Mouse (Mus musculus) lung, embryonic 14.5 days (tissue): ENCODE measurements at regions not wholly inside any gene's neighbourhood (a gene's known extent, or its start where the extent isn't known, plus 50 kb on each side); places are given as distances from the start of the nearest gene placed in this dataset.
A peak's percentile ranks its signal among the peaks of the same experiment; 100 is the strongest.

ENCODE experiments used
- ATAC-seq: fragments of 200-750 bp; cut with Nextera tagmentation; 2 replicates; pipeline ENCODE4 v1.8.0; 2017; ENCODE audit warnings: mild to moderate bottlenecking, moderate TSS enrichment, moderate library complexity; ENCODE audit not compliant: insufficient read depth
- DNase-seq: peaks from one replicate; pipeline ENCODE4 v3.0.0-alpha.2; 2015
- H3K27ac ChIP-seq: fragments of 300-500 bp; sonication (generic); 2 replicates; pipeline ENCODE4 v1.5.1; 2014; ENCODE audit warnings: low read depth, mild to moderate bottlenecking, moderate library complexity
- H3K27me3 ChIP-seq: fragments of 300-500 bp; sonication (generic); 2 replicates; pipeline ENCODE4 v1.6.1; 2014; ENCODE audit warnings: low read length, control low read depth; ENCODE audit not compliant: insufficient read depth
- H3K36me3 ChIP-seq: fragments of 300-500 bp; sonication (generic); 2 replicates; pipeline ENCODE4 v1.6.1; 2014; ENCODE audit warnings: control low read depth; ENCODE audit not compliant: insufficient read depth
- H3K4me1 ChIP-seq: fragments of 300-500 bp; sonication (generic); 2 replicates; pipeline ENCODE4 v1.6.1; 2014; ENCODE audit warnings: antibody characterized with exemption, control low read depth; ENCODE audit not compliant: insufficient read depth
- H3K4me2 ChIP-seq: fragments of 300-500 bp; sonication (generic); 2 replicates; pipeline ENCODE4 v1.6.1; 2014; ENCODE audit warnings: mild to moderate bottlenecking
- H3K4me3 ChIP-seq: fragments of 300-500 bp; sonication (generic); 2 replicates; pipeline ENCODE4 v1.5.1; 2014; ENCODE audit warnings: low read depth, low read length
- H3K9ac ChIP-seq: fragments of 300-500 bp; sonication (generic); 2 replicates; pipeline ENCODE4 v1.6.1; 2014
- H3K9me3 ChIP-seq: fragments of 300-500 bp; sonication (generic); 2 replicates; pipeline ENCODE4 v1.6.1; 2016; ENCODE audit warnings: low read depth, low read length, control low read depth
- CTCF ChIP-seq: IDR thresholded peaks from 2 replicates; pipeline ENCODE4 v1.5.1; 2016; ENCODE audit warnings: antibody characterized with exemption, low read depth
- WGBS: fragments of 180-500 bp; shearing (Covaris S2); extraction: QIAGEN DNeasy Blood & Tissue Kit; methylation state at CpG from one replicate; pipeline ENCODE4 v1.1.7; 2014; 5-methylcytosine and 5-hydroxymethylcytosine counted together

DNA sequence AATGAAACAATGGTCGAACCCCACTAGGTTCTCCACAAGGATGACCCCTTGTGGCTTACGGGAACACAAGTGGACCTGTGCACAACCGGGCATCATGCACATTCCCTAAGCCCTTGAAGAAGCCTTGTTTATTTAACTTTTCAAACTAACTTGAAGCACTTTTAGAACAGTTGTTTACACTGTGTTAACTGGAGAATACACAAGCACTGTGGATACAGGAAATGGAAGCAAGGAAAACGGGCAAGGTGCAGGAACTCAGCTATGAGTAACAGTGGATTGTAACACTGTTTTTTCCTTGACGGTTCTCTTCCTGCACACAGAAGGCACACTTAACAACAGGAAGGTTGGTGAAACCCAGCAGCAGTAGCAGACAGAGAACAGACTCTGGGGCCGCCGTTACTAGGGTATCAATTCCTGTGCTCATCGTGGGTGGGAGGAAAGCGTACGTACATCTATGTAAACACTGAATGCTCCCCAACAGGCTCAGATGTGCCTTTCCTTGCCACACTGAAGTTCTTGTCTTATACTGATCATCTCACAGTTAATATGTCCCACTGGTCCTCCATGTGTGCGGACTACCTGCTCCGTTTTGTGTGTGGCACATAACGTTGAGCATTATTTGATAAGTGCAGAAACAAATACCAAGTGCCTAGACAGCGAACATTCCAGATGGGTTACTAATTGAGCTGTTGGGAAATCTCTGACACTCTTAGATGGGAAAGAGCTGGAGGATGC is 264.4 kb downstream of the Mpdz start:
- H3K36me3 ChIP-seq = no peaks in the 10 kb centered on the region
- H3K4me1 ChIP-seq = peaks cover 2% of the 10 kb centered on the region; the same call in 1 of the 2 replicates
- DNase-seq (peak; percentile 32), ATAC-seq (peak; percentile 60)
- no peak overlapping the region for H3K4me3 ChIP-seq
- no peak overlapping the region for H3K4me2 ChIP-seq
- H3K9me3 ChIP-seq = no peaks in the 10 kb centered on the region
- H3K27ac ChIP-seq = 0 out of 2 replicates have a peak overlapping the region, but pooled peaks have one; percentile 38
- 45% methylated on average over 14 of the region's 14 CpGs for whole genome bisulfite sequencing
- no peaks in the 10 kb centered on the region for H3K27me3 ChIP-seq
- peak; percentile 32 for TF ChIP-seq CTCF
- no peak overlapping the region; the same call in 1 of the 2 replicates for H3K9ac ChIP-seq

DNA sequence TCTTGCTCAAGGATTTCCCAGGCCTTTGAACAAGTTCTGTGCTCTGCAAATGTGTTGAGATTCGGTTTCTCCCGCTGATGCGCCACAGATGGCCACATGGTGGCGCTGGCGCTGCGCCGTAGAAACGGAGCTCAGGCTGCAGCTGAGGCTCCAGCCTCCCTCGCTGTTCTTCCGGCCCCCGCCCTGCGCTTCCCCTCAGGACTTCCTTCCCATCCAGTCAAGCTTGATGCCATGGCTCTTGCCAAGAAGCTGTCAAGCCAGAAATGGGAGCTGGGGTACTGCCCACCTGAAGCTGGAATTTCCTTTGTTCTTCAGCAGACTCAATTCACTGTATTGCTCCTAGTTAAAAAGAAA is 263.9 kb downstream of the Mpdz start:
- DNase-seq = peak; percentile 96
- Histone ChIP-seq H3K4me1 (peaks cover 2% of the 10 kb centered on the region; the same call in 1 of the 2 replicates), H3K27me3 (no peaks in the 10 kb centered on the region), H3K27ac (no peak overlapping the region), H3K4me2 (peak overlapping the region; percentile 31; the same call in 1 of the 2 replicates), H3K9ac (no peak overlapping the region; the same call in 1 of the 2 replicates), H3K9me3 (no peaks in the 10 kb centered on the region), H3K4me3 (no peak overlapping the region), H3K36me3 (no peaks in the 10 kb centered on the region)
- peak; percentile 99 for TF ChIP-seq CTCF
- peak; percentile 92 for ATAC-seq
- under 1% methylated on average over 12 of the region's 12 CpGs for WGBS

DNA sequence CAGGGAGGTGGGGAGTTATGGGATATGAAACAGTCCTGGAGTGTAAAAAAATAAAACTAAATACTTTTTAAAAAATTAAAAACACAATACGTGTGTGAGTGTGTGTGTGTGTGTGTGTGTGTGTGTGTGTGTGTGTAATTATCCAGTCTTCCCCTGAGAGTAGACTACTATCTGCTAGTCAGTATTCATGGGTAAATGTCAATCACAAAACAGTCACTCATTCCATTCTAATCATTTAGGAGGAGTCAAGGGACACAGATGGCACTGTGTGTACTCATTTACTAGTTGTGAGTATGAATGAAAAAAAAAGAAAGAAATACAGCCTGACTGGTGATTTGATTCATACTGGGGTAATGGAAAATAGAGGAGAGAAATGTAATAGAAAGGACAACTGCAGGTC is 226.5 kb downstream of the Mpdz start:
- WGBS = 72% methylated on average over 1 of the region's 1 CpGs
- no peaks in the 10 kb centered on the region for H3K4me1 ChIP-seq
- ATAC-seq = no peak

DNA sequence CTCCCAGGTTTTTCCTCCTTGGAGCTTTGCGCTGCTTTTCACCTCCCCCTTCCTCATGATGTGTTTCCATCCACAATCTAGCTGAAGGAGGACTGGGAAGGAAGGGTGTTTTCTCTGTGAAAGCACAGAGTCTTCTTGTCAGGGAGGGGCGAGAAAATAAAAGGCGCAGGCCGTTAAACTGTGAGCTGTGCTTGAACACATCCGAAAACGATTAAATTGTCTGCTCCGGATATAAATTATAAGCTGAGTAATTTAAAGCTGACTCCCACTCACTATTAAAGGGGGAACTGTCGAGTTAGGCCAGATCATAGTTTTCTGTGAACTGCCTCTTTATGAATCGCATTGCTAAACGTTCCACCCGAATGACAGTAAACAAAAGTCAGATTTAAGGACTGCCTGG is 224.6 kb downstream of the Mpdz start:
- TF ChIP-seq CTCF = no peak
- Histone ChIP-seq H3K36me3 (no peaks in the 10 kb centered on the region), H3K4me3 (no peak overlapping the region), H3K27ac (no peak overlapping the region), H3K4me2 (0 out of 2 replicates have a peak overlapping the region, but pooled peaks have one; percentile 12), H3K9ac (no peak overlapping the region), H3K4me1 (no peaks in the 10 kb centered on the region), H3K27me3 (no peaks in the 10 kb centered on the region), H3K9me3 (no peaks in the 10 kb centered on the region)
- peak; percentile 53 for DNase-seq
- peak; percentile 38; the same call in 1 of the 2 replicates for ATAC-seq
- 48% methylated on average over 11 of the region's 11 CpGs for WGBS

More for the DNA sequence above, 226.5 kb downstream of the Mpdz start:
- Histone ChIP-seq H3K4me3 (no peak overlapping the region), H3K4me2 (no peak overlapping the region), H3K36me3 (no peaks in the 10 kb centered on the region), H3K9ac (no peak overlapping the region), H3K27ac (no peak overlapping the region), H3K9me3 (no peaks in the 10 kb centered on the region), H3K27me3 (no peaks in the 10 kb centered on the region)
- no peak for DNase-seq
- no peak for TF ChIP-seq CTCF

DNA sequence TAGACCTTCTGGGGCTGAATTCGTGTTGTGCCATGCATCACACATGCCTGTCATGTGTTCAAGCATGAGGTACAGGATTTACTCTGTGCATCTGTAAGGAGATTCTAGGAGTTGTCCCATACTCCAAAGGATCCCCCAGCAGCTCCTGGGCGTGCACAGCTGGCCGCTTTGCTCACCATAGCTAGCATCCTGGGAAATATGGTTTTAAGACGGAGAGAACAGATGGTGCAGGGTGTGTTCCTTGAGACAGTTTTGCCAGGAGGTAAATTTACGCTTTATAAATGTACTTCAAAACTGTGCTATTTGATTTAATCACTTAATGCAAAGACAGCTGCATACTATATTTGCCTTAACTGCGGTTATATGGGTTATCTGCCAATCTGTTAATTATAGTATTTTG is 220.6 kb downstream of the Mpdz start:
- DNase-seq (no peak), ATAC-seq (no peak)
- H3K9ac ChIP-seq = no peak overlapping the region
- no peak overlapping the region for H3K4me2 ChIP-seq
- no peak overlapping the region for H3K27ac ChIP-seq
- WGBS = 75% methylated on average over 6 of the region's 6 CpGs
- no peaks in the 10 kb centered on the region for H3K36me3 ChIP-seq
- no peak overlapping the region for H3K4me3 ChIP-seq
- H3K27me3 ChIP-seq = no peaks in the 10 kb centered on the region
- TF ChIP-seq CTCF = no peak
- H3K4me1 ChIP-seq = no peaks in the 10 kb centered on the region
- no peaks in the 10 kb centered on the region for H3K9me3 ChIP-seq

DNA sequence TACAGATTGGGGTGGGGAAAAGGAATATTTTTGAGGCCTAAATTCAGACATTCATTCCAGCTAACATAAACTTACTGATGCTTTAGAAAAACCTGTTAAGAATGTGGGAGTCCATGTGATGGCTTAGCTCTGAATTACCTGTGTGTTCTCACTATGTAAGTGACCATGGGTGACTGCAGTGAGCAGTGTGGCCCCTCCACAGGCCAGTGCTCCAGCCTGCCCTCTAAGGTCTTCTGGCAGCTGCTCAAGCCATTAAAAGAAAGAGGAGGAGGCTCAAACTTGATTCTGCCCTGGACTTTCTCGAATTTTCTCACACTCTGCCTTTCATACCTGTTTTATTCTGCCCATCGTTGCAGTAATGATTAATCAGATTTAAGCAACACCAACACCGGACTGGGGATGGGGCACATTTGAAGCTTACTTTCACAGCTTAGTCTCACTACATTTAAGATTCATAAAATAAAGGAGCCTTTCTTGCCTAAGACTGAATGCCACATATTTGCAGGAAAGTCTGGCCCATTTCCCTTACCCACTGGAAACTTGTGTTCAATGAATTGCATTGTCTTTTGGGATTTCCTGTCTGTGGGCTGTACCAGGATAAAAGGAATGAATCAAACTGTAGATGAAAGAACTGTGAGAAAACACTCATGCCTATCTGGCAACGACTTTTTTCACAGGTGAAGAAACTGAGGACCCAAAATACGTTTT is 220.0 kb downstream of the Mpdz start:
- H3K36me3 ChIP-seq = no peaks in the 10 kb centered on the region
- no peak overlapping the region for H3K4me3 ChIP-seq
- H3K9me3 ChIP-seq = no peaks in the 10 kb centered on the region
- no peak overlapping the region for H3K9ac ChIP-seq
- no peak for TF ChIP-seq CTCF
- H3K4me2 ChIP-seq = no peak overlapping the region
- DNase-seq (no peak), ATAC-seq (no peak)
- WGBS = 48% methylated on average over 5 of the region's 5 CpGs
- H3K4me1 ChIP-seq = no peaks in the 10 kb centered on the region
- H3K27ac ChIP-seq = no peak overlapping the region
- no peaks in the 10 kb centered on the region for H3K27me3 ChIP-seq
